In genomic region chr2:106976472-106976871, GRCm38 (mm10) we compare ENCODE assay signal across 14 mouse cellular contexts. TPM values are rescaled to one million over a fixed set of nuclear protein-coding genes. Genes with fewer than 3 reads are reported as not detected.
A peak's percentile ranks its signal among the peaks of the same experiment; 100 is the strongest.
DNase-seq lines count a peak whose midpoint lies in the region.
"Had no signal": no experiment of that assay in that cellular context is flagged by ENCODE, and none has a peak within 500 bp of the region (broad histone marks: within the 10 kb centered on the region; RNA-seq: fewer than 3 reads in every experiment).

No protein-coding gene starts in this region.

- DNase-seq in heart, adult 11 months = peak; percentile 22
- DNase-seq in heart, postnatal 36 days = no peak
- DNase-seq in right cerebral cortex, adult 18-20 months = peak; percentile 15
- DNase-seq in right cerebral cortex, postnatal 36 days (ENCODE audit: low spot score in 2 of 2) = no peak
- peak; percentile 55 for DNase-seq in telencephalon, adult 2 months (ENCODE audit: low read depth, low spot score)
- no peak for DNase-seq in kidney, adult 11 months
- DNase-seq: adrenal gland, adult 8-10 months; adrenal gland, postnatal 25 days; B cell, adult 2 months; cerebellum, adult 18-20 months; cerebellum, adult 9-10 months; cerebellum, postnatal 14 days; gastrocnemius, postnatal 25 days; heart, postnatal 14 days had no signal

- intact Hi-C loops in heart, postnatal 36 days (cut with DNase I) = loop anchor here (5.0 kb wide), 1 partner anchor 901 kb away; no protein-coding TSS in a partner anchor

RNA-seq across cellular contexts. Expression of gene Arl14ep, which starts 2.2 kb away (rescaled TPM):
- total RNA-seq in heart, postnatal 36 days (2021) = 10 to 100 TPM in 1 of 2 experiments, 1 to 10 TPM in 1; 9.7 to 11.9 TPM

Comparison
In these comparisons a context has a peak if more than half of its experiments do, and no peak if none do; other contexts are left out.
1. DNase-seq: peak in heart, adult 11 months (single experiment), right cerebral cortex, adult 18-20 months (single experiment) and telencephalon, adult 2 months (single experiment); none in heart, postnatal 36 days (0 of 2), right cerebral cortex, postnatal 36 days (0 of 2) and kidney, adult 11 months (single experiment).